Mouse (Mus musculus): ENCODE results near the gene Grm2. TPM values are rescaled to one million over a fixed set of nuclear protein-coding genes. Genes with fewer than 3 reads are reported as not detected.
"Not testable (repeated sequence)": the region's sequence is repeated elsewhere in the genome, so short reads cannot be mapped to it uniquely, and the experiment has no call there.

Gene Grm2
- polyA plus RNA-seq, 1 experiment, result not detected

GRCm38 (mm10) chr9:106657592-106657991 is 1.7 kb upstream of the Grm2 start:
- Histone ChIP-seq H3K4me3 (ENCODE audit: insufficient read depth, low read length) (no peak overlapping the region), H3K4me1 (ENCODE audit: control insufficient read depth, insufficient read depth, low read length) (no peaks in the 10 kb centered on the region), H3K27ac (ENCODE audit: insufficient read depth, low read depth, low read length) (no peak overlapping the region)
- TF ChIP-seq CTCF (IDR thresholded peaks at IDR 0.05; ENCODE audit: low read depth, low read length), result no peak
- no peak for TF ChIP-seq POLR2A (IDR thresholded peaks at IDR 0.05; ENCODE audit: borderline replicate concordance, low read depth, low read length)

- Histone ChIP-seq H3K27ac (ENCODE audit: insufficient read depth, low read depth, low read length) (no peak overlapping the region), H3K4me3 (ENCODE audit: insufficient read depth, low read length) (no peak overlapping the region), H3K4me1 (ENCODE audit: control insufficient read depth, insufficient read depth, low read length) (no peaks in the 10 kb centered on the region)
- TF ChIP-seq CTCF (IDR thresholded peaks at IDR 0.05; ENCODE audit: low read depth, low read length), result no peak
- no peak for TF ChIP-seq POLR2A (IDR thresholded peaks at IDR 0.05; ENCODE audit: borderline replicate concordance, low read depth, low read length)
Observed at GRCm38 (mm10) chr9:106656820-106657219, 938 bp upstream of the Grm2 start.

DNA sequence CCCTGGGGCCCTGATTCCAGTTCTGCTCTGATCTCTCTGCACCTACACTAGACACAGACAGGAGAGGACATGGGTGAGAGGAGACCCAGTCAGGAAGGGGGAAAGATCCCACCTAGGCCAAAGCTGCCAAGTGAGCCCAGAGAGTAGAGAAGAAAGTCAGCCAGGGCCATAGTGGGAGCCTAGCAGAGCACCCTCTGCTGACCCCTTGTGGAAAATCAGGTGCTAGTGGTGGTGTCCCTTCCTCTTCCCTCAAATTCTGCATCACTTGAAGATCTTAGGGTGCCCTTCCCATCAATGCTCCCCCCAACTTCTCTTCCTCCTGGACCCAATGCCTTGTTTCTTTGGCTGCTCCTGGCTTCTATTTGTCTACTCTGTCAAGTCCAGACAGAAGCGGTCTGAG is 3.2 kb downstream of the Grm2 start:
- H3K27ac ChIP-seq (ENCODE audit: insufficient read depth, low read depth, low read length), result no peak overlapping the region
- H3K4me3 ChIP-seq (ENCODE audit: insufficient read depth, low read length), result no peak overlapping the region
- no peaks in the 10 kb centered on the region for H3K4me1 ChIP-seq (ENCODE audit: control insufficient read depth, insufficient read depth, low read length)
- TF ChIP-seq CTCF (IDR thresholded peaks at IDR 0.05; ENCODE audit: low read depth, low read length) (no peak), POLR2A (IDR thresholded peaks at IDR 0.05; ENCODE audit: borderline replicate concordance, low read depth, low read length) (no peak)

DNA sequence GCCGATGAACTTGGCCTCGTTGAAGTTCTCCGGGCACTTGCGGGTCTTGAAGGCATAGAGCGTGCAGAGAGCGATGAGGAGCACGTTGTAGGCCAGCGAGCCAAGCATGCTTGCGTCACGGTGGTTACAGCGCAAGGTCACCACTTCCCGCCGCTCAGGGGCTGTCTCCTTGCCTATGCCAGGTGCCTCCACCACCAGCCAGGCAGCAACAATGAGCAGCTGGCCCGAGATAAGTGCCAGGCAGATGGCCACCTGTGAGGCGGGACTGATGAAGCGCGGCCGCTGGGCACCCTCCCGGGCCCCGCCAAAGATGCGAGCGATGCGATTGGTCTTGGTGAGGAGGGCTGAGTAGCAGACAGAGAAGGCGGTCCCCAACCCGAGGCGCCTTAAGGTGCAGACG is 8.7 kb downstream of the Grm2 start:
- no peak for TF ChIP-seq POLR2A (IDR thresholded peaks at IDR 0.05; ENCODE audit: borderline replicate concordance, low read depth, low read length)
- no peak for TF ChIP-seq CTCF (IDR thresholded peaks at IDR 0.05; ENCODE audit: low read depth, low read length)
- Histone ChIP-seq H3K4me1 (ENCODE audit: control insufficient read depth, insufficient read depth, low read length) (no peaks in the 10 kb centered on the region), H3K27ac (ENCODE audit: insufficient read depth, low read depth, low read length) (no peak overlapping the region), H3K4me3 (ENCODE audit: insufficient read depth, low read length) (no peak overlapping the region)

DNA sequence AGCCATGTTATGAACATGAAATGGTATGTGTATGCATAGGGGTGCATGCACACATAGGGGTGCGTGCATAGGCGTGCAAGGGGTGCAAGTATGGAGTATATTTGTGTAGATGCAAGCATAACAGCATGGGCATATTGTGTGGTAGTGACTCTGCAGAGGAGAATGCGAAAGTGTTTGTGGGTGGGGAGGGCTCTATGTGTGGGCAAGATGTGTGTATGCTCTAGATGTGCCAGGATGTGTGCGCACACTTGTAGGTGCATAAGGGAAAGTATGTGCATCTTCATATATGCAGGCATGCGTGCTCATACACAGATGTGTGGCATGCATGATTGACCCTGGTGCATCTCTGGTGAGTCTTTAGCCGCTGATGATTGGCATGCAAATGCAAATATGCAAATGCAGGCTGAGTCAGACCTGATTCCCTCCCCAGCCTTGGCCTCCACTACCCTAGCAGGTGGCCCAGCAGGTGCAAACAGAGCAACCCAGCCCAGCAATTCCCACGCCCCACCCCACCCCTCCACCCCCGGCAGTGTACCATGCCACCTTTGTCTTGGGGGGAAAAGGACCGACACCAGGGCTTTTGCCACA is 10.1 kb downstream of the Grm2 start:
- no peak overlapping the region for H3K4me3 ChIP-seq (ENCODE audit: insufficient read depth, low read length)
- TF ChIP-seq CTCF (IDR thresholded peaks at IDR 0.05; ENCODE audit: low read depth, low read length) (no peak), POLR2A (IDR thresholded peaks at IDR 0.05; ENCODE audit: borderline replicate concordance, low read depth, low read length) (no peak)
- H3K4me1 ChIP-seq (ENCODE audit: control insufficient read depth, insufficient read depth, low read length), result no peaks in the 10 kb centered on the region
- no peak overlapping the region for H3K27ac ChIP-seq (ENCODE audit: insufficient read depth, low read depth, low read length)

DNA sequence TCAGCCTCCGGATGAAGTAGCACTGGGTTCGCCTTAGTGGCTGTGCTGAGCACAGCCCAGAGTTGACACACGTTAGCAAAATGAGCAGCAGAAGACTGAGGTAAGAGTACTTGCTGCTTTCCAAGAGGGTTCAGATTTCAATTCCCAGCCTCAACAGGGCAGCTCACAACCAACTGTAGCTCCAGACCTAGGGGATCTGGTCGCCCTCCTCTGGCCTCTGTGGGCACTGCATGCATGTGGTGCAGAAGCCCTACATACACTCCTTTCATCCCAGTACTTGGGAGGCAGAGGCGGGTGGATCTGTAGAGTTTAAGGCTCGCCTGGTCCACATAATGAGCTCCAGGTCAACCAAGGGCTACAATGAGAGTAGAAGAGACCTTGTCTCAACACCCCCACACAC is 12.1 kb downstream of the Grm2 start:
- Histone ChIP-seq H3K27ac (ENCODE audit: insufficient read depth, low read depth, low read length) (no peak overlapping the region), H3K4me3 (ENCODE audit: insufficient read depth, low read length) (no peak overlapping the region), H3K4me1 (ENCODE audit: control insufficient read depth, insufficient read depth, low read length) (no peaks in the 10 kb centered on the region)
- TF ChIP-seq POLR2A (IDR thresholded peaks at IDR 0.05; ENCODE audit: borderline replicate concordance, low read depth, low read length), result no peak
- peak; percentile 21; the same call in 1 of the 2 replicates for TF ChIP-seq CTCF (IDR thresholded peaks at IDR 0.05; ENCODE audit: low read depth, low read length)

DNA sequence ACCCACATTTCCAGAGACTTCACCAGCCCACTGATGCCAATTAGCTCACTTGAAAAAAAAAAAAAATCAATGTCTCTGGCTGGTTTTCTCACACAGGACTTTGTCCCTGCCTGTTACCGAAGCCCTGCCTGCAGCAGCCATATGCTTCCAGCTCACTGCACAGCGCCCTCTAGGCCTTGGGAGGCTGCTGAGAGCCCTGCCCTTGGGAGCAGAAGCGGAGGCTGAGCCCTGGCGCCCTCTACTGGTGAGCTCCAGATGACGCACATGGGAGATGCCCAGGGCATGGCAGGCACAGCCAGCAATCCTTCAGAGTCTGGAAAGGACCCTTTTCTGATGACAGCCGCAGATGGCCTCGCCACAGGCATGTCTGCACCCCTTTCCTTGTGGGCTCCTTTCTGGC is 12.8 kb downstream of the Grm2 start:
- TF ChIP-seq POLR2A (IDR thresholded peaks at IDR 0.05; ENCODE audit: borderline replicate concordance, low read depth, low read length) (no peak), CTCF (IDR thresholded peaks at IDR 0.05; ENCODE audit: low read depth, low read length) (peak; percentile 99)

DNA sequence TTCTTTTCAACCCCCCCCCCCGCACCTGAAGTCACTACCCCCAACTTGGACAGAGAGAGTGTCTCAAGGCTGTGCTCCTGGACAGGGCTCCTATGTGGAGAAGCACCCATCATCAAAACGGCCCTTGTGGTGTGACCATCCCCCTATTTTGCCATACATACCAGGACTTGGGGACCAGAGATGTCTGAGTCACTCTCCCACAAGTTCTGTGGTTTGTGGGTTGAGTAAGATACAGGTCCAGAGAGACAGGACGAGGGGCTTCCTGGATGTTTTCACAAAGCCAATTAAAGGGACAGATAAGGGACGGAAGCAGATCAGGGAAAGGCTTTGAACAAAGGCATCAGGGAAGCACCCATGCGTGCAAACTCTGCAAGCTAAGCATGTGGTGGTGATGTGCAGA is 14.5 kb downstream of the Grm2 start:
- no peaks in the 10 kb centered on the region for H3K4me1 ChIP-seq (ENCODE audit: control insufficient read depth, insufficient read depth, low read length)
- no peak overlapping the region for H3K4me3 ChIP-seq (ENCODE audit: insufficient read depth, low read length)
- TF ChIP-seq CTCF (IDR thresholded peaks at IDR 0.05; ENCODE audit: low read depth, low read length), result no peak
- TF ChIP-seq POLR2A (IDR thresholded peaks at IDR 0.05; ENCODE audit: borderline replicate concordance, low read depth, low read length), result no peak
- H3K27ac ChIP-seq (ENCODE audit: insufficient read depth, low read depth, low read length), result no peak overlapping the region

More for the DNA sequence above, 12.8 kb downstream of the Grm2 start:
- no peak overlapping the region for H3K27ac ChIP-seq (ENCODE audit: insufficient read depth, low read depth, low read length)
- no peak overlapping the region for H3K4me3 ChIP-seq (ENCODE audit: insufficient read depth, low read length)
- no peaks in the 10 kb centered on the region for H3K4me1 ChIP-seq (ENCODE audit: control insufficient read depth, insufficient read depth, low read length)

- Histone ChIP-seq H3K4me3 (ENCODE audit: insufficient read depth, low read length) (no peak overlapping the region), H3K4me1 (ENCODE audit: control insufficient read depth, insufficient read depth, low read length) (no peaks in the 10 kb centered on the region), H3K27ac (ENCODE audit: insufficient read depth, low read depth, low read length) (no peak overlapping the region)
- TF ChIP-seq CTCF (IDR thresholded peaks at IDR 0.05; ENCODE audit: low read depth, low read length), result no peak
- no peak for TF ChIP-seq POLR2A (IDR thresholded peaks at IDR 0.05; ENCODE audit: borderline replicate concordance, low read depth, low read length)
Observed at GRCm38 (mm10) chr9:106638154-106638553, 17.7 kb downstream of the Grm2 start.

DNA sequence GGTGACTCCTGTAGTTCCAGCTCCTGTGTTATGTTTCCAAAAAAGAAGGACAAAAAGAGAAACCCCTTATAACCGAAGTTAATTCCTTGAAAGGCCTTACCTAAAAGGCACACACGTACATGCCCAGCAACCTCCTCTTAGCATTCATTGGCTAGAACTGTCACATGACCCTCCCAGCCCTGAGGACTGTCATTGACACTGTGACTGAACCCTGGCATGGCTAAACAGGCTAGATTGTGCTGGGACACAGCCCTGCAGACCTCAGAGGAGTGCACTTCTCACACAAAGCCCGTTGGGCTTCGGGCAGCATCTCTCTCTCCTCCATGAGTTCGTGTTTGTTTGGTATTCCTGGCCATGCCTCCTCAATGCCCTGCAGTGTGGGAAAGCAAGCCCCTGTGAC is 23.7 kb downstream of the Grm2 start:
- H3K27ac ChIP-seq (ENCODE audit: insufficient read depth, low read depth, low read length), result no peak overlapping the region
- H3K4me1 ChIP-seq (ENCODE audit: control insufficient read depth, insufficient read depth, low read length), result no peaks in the 10 kb centered on the region
- TF ChIP-seq POLR2A (IDR thresholded peaks at IDR 0.05; ENCODE audit: borderline replicate concordance, low read depth, low read length) (no peak), CTCF (IDR thresholded peaks at IDR 0.05; ENCODE audit: low read depth, low read length) (no peak)
- H3K4me3 ChIP-seq (ENCODE audit: insufficient read depth, low read length), result no peak overlapping the region

DNA sequence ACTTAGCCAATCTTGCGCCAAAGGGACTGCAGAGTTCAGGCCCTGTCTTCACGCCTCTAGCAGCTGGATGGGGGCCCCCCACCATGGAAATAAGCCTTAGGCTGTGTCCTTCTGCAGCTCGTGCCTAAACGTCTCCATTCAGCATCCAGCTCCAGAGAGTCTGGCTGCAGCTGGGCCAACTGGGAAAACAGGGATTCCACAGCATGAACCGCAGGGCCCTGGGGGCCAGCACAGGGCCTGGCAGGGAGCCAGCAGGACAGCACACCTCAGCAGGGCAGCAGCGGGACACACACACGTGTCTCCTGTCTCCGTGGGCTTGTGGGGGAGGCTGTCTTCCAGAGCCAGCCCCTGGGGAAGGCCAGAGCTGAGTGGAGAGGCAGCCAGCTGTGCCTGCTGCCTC is 28.1 kb downstream of the Grm2 start:
- not testable (repeated sequence) for H3K4me1 ChIP-seq (ENCODE audit: control insufficient read depth, insufficient read depth, low read length); H3K4me3 ChIP-seq (ENCODE audit: insufficient read depth, low read length); H3K27ac ChIP-seq (ENCODE audit: insufficient read depth, low read depth, low read length)
